Mouse (Mus musculus): ENCODE measurements at regions not wholly inside any gene's neighbourhood (a gene's known extent, or its start where the extent isn't known, plus 50 kb on each side); places are given as distances from the start of the nearest gene placed in this dataset.

DNA sequence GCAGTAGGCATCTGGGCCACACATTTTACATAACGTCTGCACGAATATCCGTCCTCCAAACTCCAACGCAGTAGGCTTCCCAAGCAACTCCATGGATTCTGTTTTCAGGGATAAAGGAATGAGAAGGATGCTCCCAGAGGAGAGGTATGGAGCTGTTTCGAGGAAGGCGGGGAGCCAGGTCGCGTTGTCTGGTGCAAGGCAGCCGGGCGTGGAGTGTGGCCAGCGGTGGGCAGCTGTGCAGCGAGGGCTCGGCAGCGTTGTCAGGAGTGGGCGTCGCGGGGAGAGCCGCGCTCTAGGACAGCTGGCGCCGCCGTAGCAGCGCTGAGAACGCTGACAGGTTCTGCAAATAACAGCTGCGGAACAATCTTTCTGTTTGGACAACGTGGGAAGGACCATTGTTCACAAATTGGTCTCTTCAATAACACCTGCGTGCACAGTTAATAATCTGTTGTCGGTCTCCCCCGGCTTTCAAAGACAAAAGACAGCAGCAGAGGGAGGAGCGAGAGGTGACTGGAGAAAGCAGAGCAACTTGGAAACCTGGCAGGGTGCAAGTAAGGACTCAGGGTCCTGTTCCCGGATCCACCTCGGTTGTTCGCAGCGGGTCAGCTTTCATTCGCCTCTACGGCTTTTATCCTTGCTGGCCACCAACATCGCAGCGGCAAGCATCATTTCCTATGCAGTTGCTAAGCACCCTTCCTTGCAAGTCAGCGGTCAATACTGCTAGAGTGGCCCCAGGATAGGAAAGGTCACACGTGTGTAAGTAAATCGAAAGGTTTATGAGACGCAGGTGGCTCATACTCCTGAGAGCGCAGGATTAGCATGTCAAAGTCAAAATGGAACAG is 83.0 kb upstream of the Dlx2 start:
- peak overlapping the region; percentile 74 for H3K4me3 ChIP-seq (replicated peaks; ENCODE audit: low read length)
- H3K36me3 ChIP-seq (ENCODE audit: insufficient read depth, low read length), result no peaks in the 10 kb centered on the region
- TF ChIP-seq POU5F1 (IDR thresholded peaks at IDR 0.05; ENCODE audit: borderline replicate concordance, low read length), result no peak
- TF ChIP-seq CTCF (conservative IDR thresholded peaks at IDR 0.05; ENCODE audit: low read length), result no peak
- TF ChIP-seq NANOG (IDR thresholded peaks at IDR 0.05; ENCODE audit: borderline replicate concordance, low read length), result peak; percentile 56; the same call in 1 of the 2 replicates
- peaks cover 3% of the 10 kb centered on the region; the same call in 1 of the 2 replicates for H3K27me3 ChIP-seq (ENCODE audit: insufficient read depth, low read length)
- no peaks in the 10 kb centered on the region for H3K9me3 ChIP-seq (ENCODE audit: low read length)
- peaks cover 65% of the 10 kb centered on the region for H3K4me1 ChIP-seq (replicated peaks; ENCODE audit: low read depth, low read length)

DNA sequence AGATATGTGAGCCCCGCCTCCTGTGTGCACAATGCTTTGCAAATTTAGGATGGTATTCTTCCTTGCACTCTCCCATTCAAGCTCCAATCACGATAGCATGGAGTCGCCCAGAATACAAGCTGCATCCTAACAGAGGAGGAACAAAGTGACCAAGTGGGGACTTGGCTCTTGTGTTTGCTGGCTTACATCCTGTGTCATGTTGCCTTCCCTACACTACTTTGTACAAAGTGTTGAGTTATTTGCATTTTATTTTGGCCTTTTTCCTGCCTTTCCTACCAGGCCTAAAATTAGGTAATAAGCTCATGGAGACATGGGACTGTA is 83.5 kb upstream of the Dlx2 start:
- H3K4me1 ChIP-seq (replicated peaks; ENCODE audit: low read depth, low read length), result peaks cover 59% of the 10 kb centered on the region
- TF ChIP-seq POU5F1 (IDR thresholded peaks at IDR 0.05; ENCODE audit: borderline replicate concordance, low read length) (no peak), CTCF (conservative IDR thresholded peaks at IDR 0.05; ENCODE audit: low read length) (no peak), NANOG (IDR thresholded peaks at IDR 0.05; ENCODE audit: borderline replicate concordance, low read length) (no peak)
- no peaks in the 10 kb centered on the region for H3K9me3 ChIP-seq (ENCODE audit: low read length)
- peak overlapping the region; percentile 74 for H3K4me3 ChIP-seq (replicated peaks; ENCODE audit: low read length)
- H3K27me3 ChIP-seq (ENCODE audit: insufficient read depth, low read length), result peaks cover 5% of the 10 kb centered on the region; the same call in 1 of the 2 replicates
- H3K36me3 ChIP-seq (ENCODE audit: insufficient read depth, low read length), result no peaks in the 10 kb centered on the region

DNA sequence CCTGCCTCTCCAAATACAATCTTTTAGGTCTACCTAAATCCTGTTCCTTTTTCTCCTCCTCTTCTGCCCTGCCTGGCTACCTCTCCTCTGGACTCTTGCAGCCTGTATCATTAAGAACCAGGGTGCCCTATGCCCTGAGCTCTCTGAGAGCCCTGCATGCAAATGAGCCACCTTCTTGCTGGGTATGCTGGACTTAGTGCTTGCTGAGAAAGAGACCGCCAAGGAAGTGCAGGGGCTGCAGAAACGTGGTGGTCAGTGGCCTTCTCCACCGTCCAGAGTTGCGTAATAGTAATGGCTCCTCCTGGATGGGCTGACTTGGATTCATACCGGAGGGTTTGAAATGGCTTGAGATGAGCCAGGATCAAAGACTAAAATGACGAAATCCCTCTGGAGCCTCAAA is 86.9 kb upstream of the Dlx2 start:
- Histone ChIP-seq H3K4me1 (replicated peaks; ENCODE audit: low read depth, low read length) (peaks cover 40% of the 10 kb centered on the region), H3K4me3 (replicated peaks; ENCODE audit: low read length) (no peak overlapping the region), H3K36me3 (ENCODE audit: insufficient read depth, low read length) (no peaks in the 10 kb centered on the region), H3K9me3 (ENCODE audit: low read length) (no peaks in the 10 kb centered on the region), H3K27me3 (ENCODE audit: insufficient read depth, low read length) (peaks cover 3% of the 10 kb centered on the region; the same call in 1 of the 2 replicates)
- no peak for TF ChIP-seq NANOG (IDR thresholded peaks at IDR 0.05; ENCODE audit: borderline replicate concordance, low read length)
- TF ChIP-seq CTCF (conservative IDR thresholded peaks at IDR 0.05; ENCODE audit: low read length), result no peak
- no peak for TF ChIP-seq POU5F1 (IDR thresholded peaks at IDR 0.05; ENCODE audit: borderline replicate concordance, low read length)

DNA sequence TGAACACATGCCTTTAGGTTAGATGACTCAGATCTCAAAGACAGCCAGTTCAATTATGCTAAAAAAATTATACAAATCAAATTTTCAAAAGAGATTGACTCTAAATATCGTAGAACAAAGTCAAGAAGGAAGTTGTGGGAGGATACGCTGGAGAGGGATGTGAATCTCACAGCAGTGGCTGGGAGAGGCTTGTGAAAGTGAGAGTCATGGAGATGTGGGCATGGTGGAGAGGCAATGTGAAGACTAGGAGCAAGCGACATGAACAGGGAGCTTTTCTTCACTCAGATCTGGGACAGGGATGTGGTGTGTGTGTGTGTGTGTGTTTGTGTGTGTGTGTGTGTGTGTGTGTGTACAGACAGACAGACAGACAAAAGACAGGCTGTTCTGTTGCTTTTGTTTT is 87.9 kb upstream of the Dlx2 start:
- no peak overlapping the region for H3K4me3 ChIP-seq (replicated peaks; ENCODE audit: low read length)

DNA sequence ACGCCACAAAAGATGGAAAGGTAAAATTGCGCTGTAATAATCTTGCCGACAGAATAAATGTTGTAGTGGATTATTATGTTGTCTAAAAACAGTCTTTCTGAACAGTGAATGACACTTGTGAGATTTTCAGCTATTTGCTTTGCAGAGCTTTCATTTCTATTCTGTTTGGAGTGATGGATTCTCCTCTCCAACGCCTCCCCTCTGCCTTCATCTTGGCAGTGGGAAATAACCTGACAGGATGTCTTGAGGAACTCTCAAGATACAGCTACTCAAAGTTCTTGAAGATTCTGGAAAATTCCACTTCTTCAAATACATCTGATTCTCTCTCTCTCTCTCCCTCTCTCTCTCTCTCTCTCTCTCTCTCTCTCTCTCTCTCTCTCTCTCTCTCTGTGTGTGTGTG is 89.6 kb upstream of the Dlx2 start:
- no peak for TF ChIP-seq NANOG (IDR thresholded peaks at IDR 0.05; ENCODE audit: borderline replicate concordance, low read length)
- TF ChIP-seq CTCF (conservative IDR thresholded peaks at IDR 0.05; ENCODE audit: low read length), result no peak
- TF ChIP-seq POU5F1 (IDR thresholded peaks at IDR 0.05; ENCODE audit: borderline replicate concordance, low read length), result no peak
- Histone ChIP-seq H3K9me3 (ENCODE audit: low read length) (peaks cover 21% of the 10 kb centered on the region), H3K36me3 (ENCODE audit: insufficient read depth, low read length) (no peaks in the 10 kb centered on the region), H3K27me3 (ENCODE audit: insufficient read depth, low read length) (peaks cover 3% of the 10 kb centered on the region; the same call in 1 of the 2 replicates), H3K4me1 (replicated peaks; ENCODE audit: low read depth, low read length) (peaks cover 28% of the 10 kb centered on the region), H3K4me3 (replicated peaks; ENCODE audit: low read length) (no peak overlapping the region)

More for the DNA sequence above, 87.9 kb upstream of the Dlx2 start:
- peaks cover 3% of the 10 kb centered on the region; the same call in 1 of the 2 replicates for H3K27me3 ChIP-seq (ENCODE audit: insufficient read depth, low read length)
- H3K9me3 ChIP-seq (ENCODE audit: low read length), result peaks cover 5% of the 10 kb centered on the region; the same call in 1 of the 2 replicates
- TF ChIP-seq POU5F1 (IDR thresholded peaks at IDR 0.05; ENCODE audit: borderline replicate concordance, low read length) (no peak), NANOG (IDR thresholded peaks at IDR 0.05; ENCODE audit: borderline replicate concordance, low read length) (no peak), CTCF (conservative IDR thresholded peaks at IDR 0.05; ENCODE audit: low read length) (no peak)
- peaks cover 39% of the 10 kb centered on the region for H3K4me1 ChIP-seq (replicated peaks; ENCODE audit: low read depth, low read length)
- H3K36me3 ChIP-seq (ENCODE audit: insufficient read depth, low read length), result no peaks in the 10 kb centered on the region

DNA sequence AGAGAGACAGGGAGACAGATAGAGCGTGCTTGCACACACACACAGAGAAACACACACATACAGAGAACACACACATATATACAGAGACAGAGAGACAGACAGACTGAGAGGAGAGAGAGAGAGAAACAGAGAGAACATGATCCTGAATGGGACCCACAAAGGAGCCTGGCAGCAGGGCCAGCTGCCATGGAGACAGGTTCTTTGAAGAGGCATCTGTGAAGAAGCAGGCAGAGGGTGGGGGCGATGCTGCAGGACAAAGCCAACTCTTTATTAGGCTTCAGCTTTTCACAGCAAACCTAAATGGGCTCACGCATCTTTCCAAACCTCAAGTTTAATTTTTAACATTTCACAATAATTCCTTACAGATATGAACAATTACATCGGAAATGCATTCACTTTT is 90.0 kb upstream of the Dlx2 start:
- Histone ChIP-seq H3K9me3 (ENCODE audit: low read length) (peaks cover 26% of the 10 kb centered on the region), H3K4me1 (replicated peaks; ENCODE audit: low read depth, low read length) (peaks cover 26% of the 10 kb centered on the region), H3K36me3 (ENCODE audit: insufficient read depth, low read length) (no peaks in the 10 kb centered on the region), H3K27me3 (ENCODE audit: insufficient read depth, low read length) (peaks cover 3% of the 10 kb centered on the region; the same call in 1 of the 2 replicates), H3K4me3 (replicated peaks; ENCODE audit: low read length) (no peak overlapping the region)
- TF ChIP-seq NANOG (IDR thresholded peaks at IDR 0.05; ENCODE audit: borderline replicate concordance, low read length) (no peak), POU5F1 (IDR thresholded peaks at IDR 0.05; ENCODE audit: borderline replicate concordance, low read length) (no peak), CTCF (conservative IDR thresholded peaks at IDR 0.05; ENCODE audit: low read length) (no peak)

DNA sequence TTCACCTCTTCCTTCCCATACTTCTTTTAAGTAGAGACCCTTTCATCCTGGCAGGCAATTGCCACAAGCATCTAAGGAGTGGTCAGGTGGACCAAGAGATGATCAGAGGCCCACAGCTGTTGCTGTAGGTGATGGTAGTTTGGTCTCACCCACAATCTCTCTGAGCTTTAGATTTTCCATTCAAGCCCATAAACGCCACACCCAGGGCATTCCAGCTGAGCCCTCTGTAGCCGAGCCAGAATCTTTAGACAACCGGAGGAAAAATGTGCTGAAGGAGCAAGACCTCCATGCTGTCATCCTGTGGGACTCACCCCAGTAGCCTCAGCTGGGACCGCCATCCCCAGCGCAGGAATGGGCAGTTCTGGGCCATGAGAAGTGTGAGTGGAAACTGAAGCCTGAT is 93.7 kb upstream of the Dlx2 start:
- no peak overlapping the region for H3K4me3 ChIP-seq (replicated peaks; ENCODE audit: low read length)
- peaks cover 27% of the 10 kb centered on the region for H3K9me3 ChIP-seq (ENCODE audit: low read length)
- TF ChIP-seq NANOG (IDR thresholded peaks at IDR 0.05; ENCODE audit: borderline replicate concordance, low read length) (no peak), POU5F1 (IDR thresholded peaks at IDR 0.05; ENCODE audit: borderline replicate concordance, low read length) (no peak)
- H3K36me3 ChIP-seq (ENCODE audit: insufficient read depth, low read length), result no peaks in the 10 kb centered on the region
- H3K27me3 ChIP-seq (ENCODE audit: insufficient read depth, low read length), result no peaks in the 10 kb centered on the region
- H3K4me1 ChIP-seq (replicated peaks; ENCODE audit: low read depth, low read length), result peaks cover 44% of the 10 kb centered on the region

DNA sequence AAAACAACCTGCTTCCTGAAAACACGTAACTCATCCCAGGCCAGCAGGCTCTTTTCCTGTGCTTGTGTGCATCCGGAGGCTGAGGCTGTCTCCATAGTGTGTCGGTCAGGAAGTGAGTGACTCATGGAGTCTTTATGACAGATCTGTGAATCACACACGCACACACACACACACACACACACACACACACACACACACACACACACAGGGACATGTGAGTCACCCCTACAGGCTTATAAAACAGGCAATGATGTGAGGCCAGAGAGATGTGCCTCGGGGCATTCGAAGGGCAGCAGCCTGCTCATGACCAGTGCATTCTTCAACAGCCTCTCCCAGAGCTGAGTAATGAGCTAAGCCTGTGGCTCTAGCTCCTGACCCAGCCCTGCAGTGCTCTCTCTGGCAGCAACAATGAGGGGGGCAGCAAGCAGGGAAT is 97.5 kb upstream of the Dlx2 start:
- no peak for TF ChIP-seq CTCF (conservative IDR thresholded peaks at IDR 0.05; ENCODE audit: low read length)
- no peak for TF ChIP-seq POU5F1 (IDR thresholded peaks at IDR 0.05; ENCODE audit: borderline replicate concordance, low read length)
- no peak for TF ChIP-seq NANOG (IDR thresholded peaks at IDR 0.05; ENCODE audit: borderline replicate concordance, low read length)
- Histone ChIP-seq H3K9me3 (ENCODE audit: low read length) (peaks cover 25% of the 10 kb centered on the region), H3K4me1 (replicated peaks; ENCODE audit: low read depth, low read length) (peaks cover 46% of the 10 kb centered on the region), H3K36me3 (ENCODE audit: insufficient read depth, low read length) (no peaks in the 10 kb centered on the region), H3K27me3 (ENCODE audit: insufficient read depth, low read length) (no peaks in the 10 kb centered on the region), H3K4me3 (replicated peaks; ENCODE audit: low read length) (no peak overlapping the region)
